Mouse (Mus musculus): ENCODE measurements at regions not wholly inside any gene's neighbourhood (a gene's known extent, or its start where the extent isn't known, plus 50 kb on each side); places are given as distances from the start of the nearest gene placed in this dataset.
"Not testable (repeated sequence)": the region's sequence is repeated elsewhere in the genome, so short reads cannot be mapped to it uniquely, and the experiment has no call there.

DNA sequence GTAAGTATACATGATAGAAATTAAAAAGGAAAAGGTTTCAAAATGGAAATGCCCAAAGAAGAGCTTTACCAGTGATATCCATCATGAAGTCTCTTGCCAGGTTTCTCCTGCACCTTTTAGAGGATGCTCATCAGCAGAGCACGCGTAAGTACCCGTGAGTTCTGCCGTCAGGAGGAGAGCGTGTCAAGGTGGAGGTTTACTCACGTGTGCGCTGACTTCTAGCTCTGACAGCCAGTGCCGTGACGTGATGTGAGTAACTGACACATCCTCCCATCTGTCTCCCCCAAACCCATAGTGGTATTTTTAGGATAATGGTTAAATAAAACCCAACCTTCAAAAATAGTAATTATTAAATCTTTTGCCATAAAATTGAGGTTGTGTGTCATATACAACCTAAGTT, 55.3 kb downstream of the Adra2a start:
- DNase-seq = no peak

DNA sequence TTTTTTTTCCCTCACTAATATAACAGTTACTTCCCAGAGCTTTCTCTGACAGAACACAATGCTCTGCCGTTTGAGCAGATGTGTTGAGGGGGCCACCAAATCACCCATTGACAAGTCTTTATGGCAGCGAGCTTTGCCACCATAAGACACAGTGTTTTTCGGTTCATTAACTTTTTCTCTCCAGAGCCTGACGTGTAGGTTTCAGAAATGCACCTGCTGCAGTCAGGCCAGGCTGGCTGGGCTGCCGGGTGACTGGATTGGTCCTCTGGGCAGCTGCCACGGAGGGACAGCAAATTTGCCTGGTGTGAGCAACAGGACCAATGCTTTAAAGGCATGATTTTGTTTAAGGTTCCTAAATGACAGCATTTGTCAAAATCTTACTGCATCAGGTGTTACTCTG, 55.8 kb downstream of the Adra2a start:
- no peak for DNase-seq

GRCm38 (mm10) chr19:54106571-54106970, 62.6 kb downstream of the Adra2a start:
- no peak for DNase-seq

DNA sequence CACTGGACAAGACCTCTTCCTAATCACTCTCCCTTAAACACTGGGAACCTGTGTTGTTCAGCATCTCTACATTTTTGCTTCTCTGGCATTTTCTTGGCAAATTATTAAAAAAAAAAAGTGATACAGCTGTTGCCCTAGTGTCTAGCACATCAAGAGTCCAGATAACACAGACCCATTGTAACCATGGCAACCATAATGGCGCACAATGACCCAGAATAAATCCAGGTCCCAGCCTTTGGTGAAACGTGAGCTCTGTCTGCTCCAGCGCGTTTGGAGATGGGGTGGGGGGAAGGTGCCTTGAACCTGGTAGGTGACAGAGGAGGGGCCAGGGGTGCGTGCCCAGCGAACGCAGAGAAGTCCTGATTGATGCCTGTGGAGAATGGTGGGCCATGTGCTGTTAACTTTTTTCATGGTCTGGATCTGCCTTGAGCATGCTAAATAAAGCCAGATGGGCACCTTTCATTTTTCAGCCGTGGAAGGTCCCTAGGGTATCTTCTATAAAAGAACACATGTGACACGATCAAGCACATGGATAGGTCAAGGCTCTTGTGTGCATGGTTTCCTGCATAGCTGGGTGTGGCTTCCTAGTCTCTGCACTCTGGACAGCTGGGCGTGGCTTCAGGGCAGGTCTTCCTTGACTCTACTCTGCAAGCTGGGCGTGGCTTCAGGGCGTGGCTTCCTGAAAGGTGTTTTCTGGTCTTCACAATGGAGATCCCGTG, 63.3 kb downstream of the Adra2a start:
- DNase-seq = no peak

- DNase-seq = no peak
These were observed 66.1 kb downstream of the Adra2a start for GRCm38 (mm10) chr19:54110080-54110479.

- DNase-seq = no peak
These were observed 68.7 kb downstream of the Adra2a start for GRCm38 (mm10) chr19:54112691-54113090.

GRCm38 (mm10) chr19:54113421-54113820, 69.5 kb downstream of the Adra2a start:
- no peak for DNase-seq

GRCm38 (mm10) chr19:54114588-54115317, 70.8 kb downstream of the Adra2a start:
- peak; percentile 22 for DNase-seq

DNA sequence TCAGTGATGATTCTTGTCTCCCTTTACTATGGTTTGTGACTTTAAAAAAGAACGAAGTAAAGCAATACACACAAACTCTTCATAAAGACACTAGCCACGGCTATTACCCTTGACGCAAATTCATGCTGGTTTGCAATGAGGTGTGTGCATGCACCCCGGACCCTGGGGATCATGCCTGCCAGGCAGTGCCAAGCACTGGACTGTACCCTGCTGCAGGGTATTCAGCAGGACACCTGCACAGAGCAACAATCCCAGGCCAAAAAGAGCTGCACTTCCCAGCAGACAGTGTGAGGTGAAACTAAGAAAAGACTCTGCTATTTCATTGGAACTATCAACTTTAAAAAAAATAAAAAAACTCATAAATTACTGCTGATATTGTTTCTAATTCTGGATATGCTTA, 71.4 kb downstream of the Adra2a start:
- DNase-seq = no peak

DNA sequence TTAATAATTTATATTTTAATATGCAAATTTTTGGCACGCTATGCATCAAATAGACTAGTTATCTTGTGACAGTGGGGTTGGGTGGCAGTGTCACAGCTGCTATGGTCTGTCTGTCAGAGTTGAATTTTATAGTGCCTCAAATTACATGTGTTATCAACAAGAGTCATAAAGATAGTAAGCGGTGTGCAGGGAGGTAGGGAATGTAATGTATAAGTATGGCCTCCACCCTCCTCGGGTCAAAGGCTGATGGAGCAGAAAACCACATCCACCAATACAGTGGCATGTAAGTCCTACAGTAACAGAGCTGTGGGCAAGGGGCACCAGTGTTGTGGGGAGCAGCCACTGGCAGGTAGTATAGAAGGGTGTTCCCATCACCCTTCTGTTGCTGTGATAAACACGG, 72.9 kb downstream of the Adra2a start:
- no peak for DNase-seq

DNA sequence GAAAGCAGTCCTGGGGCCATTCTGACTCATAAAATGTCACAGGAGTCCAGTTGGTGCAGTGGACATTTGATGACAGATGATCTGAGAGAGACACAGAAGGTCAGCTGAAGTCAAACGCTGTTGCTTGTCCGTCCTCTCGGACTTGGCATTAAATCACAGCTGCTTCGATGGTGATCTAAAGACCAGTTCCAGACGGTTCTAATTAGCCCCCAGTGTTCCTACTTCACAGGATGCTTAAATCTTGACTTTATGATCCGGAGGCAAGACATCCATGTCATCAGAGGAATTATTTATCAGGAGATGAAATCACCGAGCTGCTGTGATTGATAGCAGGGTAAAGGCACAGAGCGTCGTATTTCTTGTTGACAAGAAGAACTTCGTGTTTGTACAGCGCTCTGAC, 73.7 kb downstream of the Adra2a start:
- DNase-seq = no peak

GRCm38 (mm10) chr19:54123586-54123985, 79.6 kb downstream of the Adra2a start:
- no peak for DNase-seq

GRCm38 (mm10) chr19:54151766-54152165, 107.8 kb downstream of the Adra2a start:
- not testable (repeated sequence) for DNase-seq

- no peak for DNase-seq
These were observed 110.4 kb downstream of the Adra2a start for GRCm38 (mm10) chr19:54154400-54154799.

- DNase-seq = no peak
These were observed 126.4 kb downstream of the Adra2a start for GRCm38 (mm10) chr19:54170361-54170760.

DNA sequence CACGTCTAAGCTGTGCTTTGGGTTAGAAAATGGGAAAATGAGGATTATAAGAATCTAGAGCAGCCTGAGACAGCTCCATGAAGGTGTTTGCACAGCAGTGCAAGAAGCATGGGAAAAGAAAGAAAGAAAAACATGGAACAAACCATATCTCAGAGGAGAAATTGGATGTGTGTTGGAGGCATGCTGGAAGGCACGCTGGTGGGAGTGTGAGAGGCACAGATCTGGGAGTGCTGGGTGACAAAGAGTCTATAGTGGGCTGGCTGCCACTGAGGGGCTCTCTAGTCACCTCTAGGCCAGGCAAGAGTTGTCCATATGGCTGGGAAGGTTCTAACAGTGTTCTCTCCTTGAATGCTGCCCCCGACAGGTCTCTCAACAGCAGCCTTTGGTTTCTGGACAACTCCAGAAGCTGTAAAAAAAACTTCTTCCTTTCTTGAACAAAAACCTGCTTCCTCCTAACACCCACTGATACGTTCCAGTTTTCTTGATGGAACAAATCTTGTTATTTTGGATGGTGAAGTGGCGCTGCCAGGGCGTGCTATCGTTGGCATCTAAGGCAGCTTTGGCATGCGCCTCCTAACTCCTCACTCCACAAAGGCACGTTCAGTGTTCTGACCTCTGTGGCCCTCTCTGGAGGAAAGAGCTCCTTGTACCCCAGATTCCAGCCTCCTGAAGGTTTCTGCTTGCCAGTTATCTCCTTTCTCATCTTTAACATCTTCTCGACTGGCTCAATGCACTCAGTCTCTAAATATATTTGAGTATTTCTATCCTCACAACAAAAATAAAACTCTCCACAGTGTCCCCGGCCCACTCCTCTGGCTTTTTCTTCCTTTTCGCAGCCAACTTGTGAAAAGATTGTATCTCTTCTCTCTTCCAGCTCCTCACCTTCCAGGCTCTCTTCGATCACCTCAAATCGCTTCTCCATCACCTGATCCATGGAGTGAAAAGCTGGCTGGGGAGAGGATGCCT, 130.4 kb downstream of the Adra2a start:
- no peak for DNase-seq

DNA sequence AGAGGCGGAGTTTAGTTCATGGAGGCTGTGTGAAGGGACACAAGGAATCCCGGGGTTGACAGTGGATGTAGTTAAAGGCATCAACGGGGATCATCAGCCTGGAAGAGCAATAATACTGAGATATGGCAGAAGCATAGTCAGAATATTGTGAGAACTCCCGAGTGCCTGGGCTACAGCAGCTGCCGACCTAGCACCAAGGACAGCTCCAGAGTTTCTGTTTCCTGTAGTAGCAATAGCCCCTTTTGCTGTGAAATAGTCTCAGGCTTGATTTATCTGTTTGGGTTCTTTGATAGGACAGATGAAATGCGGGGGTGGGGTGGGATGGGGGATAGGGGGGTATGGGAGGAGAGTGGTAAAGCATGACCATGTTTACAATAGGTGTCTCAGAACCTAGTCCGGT, 131.8 kb downstream of the Adra2a start:
- no peak for DNase-seq

DNA sequence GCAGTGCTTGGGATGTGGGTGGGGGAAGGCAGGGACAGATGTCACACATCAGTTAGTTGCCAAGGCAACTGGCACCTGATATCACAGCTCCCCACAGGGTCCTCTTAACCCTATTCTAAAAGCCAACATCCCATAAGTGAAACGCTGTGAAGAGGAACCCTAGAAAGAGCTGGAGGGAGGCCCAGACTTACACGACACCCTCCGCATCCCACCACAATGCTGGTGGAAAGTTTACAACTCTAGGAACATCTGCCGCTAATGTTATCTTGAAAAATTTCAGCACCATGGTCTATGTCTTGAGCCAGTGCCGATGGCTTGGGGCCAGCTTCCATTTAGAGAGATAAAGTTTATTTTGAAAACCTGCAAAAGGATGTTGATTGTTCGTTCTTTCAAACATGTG, 133.5 kb downstream of the Adra2a start:
- no peak for DNase-seq

GRCm38 (mm10) chr19:54200407-54200806, 156.5 kb downstream of the Adra2a start:
- DNase-seq = no peak

DNA sequence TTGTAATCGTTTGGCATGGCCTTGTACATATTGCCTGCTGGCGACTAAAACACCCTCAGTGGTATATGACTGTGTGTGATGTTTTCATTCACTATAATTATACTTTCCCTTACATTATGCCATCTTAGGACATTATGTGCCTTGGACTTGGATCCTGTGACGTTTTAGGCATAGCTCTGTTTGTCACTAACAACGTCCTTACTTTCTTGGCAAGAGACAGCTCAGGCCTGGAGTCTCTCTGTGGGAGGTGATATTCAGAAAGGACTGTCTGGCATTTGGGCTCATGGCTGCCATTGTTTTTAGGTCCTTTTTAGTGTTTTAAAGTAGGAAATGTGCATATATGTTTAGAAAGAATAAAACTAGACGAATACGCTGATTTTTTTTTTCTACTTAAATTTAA, 158.5 kb downstream of the Adra2a start:
- no peak for DNase-seq

- no peak for DNase-seq
These were observed 162.9 kb downstream of the Adra2a start for GRCm38 (mm10) chr19:54206819-54207218.

DNA sequence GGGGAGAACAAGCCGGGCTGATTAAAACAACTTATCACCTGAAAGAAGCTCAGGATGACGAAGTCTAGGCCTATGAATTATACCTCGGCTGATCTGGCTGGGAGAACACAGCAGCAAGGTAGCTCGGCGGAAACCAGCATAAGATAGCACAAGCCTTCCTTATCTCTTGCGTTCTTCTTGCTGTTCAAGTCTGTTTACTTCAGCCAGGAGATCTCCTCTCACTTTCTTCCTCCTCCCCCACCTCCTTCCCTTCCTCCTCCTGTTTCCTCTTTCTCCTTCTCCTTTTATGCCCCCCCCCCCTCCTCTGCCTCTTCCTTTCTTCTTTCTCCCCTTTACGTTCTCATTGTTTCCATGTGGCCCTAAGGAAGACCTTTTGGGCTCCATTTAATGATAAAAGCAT, 168.2 kb downstream of the Adra2a start:
- DNase-seq = no peak

DNA sequence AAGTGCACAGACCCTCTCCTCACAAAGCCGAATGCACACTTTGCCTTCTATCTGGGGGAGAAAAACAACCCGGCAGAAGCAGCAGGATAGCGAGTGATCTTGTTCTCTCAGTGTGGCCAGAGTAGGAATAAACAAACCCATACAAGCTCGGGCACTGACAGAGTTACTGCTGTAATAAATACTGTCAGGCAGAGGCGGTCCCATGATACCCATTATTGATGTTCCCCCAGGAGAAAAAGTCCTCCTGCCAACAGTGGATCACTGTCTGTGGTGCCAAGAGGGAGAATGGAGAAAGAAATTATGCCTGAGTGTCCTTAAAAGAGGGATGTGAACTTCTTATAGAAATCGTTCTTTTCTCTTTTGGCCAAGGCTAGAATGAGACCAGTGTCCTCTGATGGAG, 200.2 kb downstream of the Adra2a start:
- DNase-seq = no peak

All from thymus, postnatal 25 days (tissue).